Mouse (Mus musculus): ENCODE measurements around the gene Lyg1.

Lyg1 gene

GRCm38 (mm10) chr1:37957659-37958058, at the start of gene Lyg1:
Gene Lyg1 (minus strand): TSS chr1:37957759.
- DNase-seq, result no peak

GRCm38 (mm10) chr1:38006741-38007140, 49.2 kb upstream of the Lyg1 start:
- DNase-seq, result no peak

GRCm38 (mm10) chr1:38003046-38003445, 45.5 kb upstream of the Lyg1 start:
- DNase-seq, result no peak

GRCm38 (mm10) chr1:38001956-38002355, 44.4 kb upstream of the Lyg1 start:
- DNase-seq, result no peak

GRCm38 (mm10) chr1:38000844-38001243, 43.3 kb upstream of the Lyg1 start:
- no peak for DNase-seq

GRCm38 (mm10) chr1:37999552-37999951, 42.0 kb upstream of the Lyg1 start:
- no peak for DNase-seq

- DNase-seq, result peak in 1 of 2 experiments; percentile 67
Observed at GRCm38 (mm10) chr1:37998371-37999199, 41.0 kb upstream of the Lyg1 start.

GRCm38 (mm10) chr1:37997867-37998266, 40.3 kb upstream of the Lyg1 start, which contains the start of the genes Txndc9 and Eif5b:
Gene Txndc9 (minus strand): TSS chr1:37997893.
Gene Eif5b (plus strand): TSS chr1:37998010.
- peak; percentile 95 to 98 for DNase-seq

GRCm38 (mm10) chr1:37996877-37997484, 39.4 kb upstream of the Lyg1 start:
- DNase-seq, result peak; percentile 97 to 98

GRCm38 (mm10) chr1:37996226-37996625, 38.7 kb upstream of the Lyg1 start:
- no peak for DNase-seq

- no peak for DNase-seq
Observed at GRCm38 (mm10) chr1:37987856-37988255, 30.3 kb upstream of the Lyg1 start.

- peak; percentile 58 to 65 for DNase-seq
Observed at GRCm38 (mm10) chr1:37985764-37986323, 28.3 kb upstream of the Lyg1 start.

- no peak for DNase-seq
Observed at GRCm38 (mm10) chr1:37984326-37984725, 26.8 kb upstream of the Lyg1 start.

GRCm38 (mm10) chr1:37977303-37977702, 19.7 kb upstream of the Lyg1 start:
- DNase-seq, result no peak

- DNase-seq, result peak in 1 of 2 experiments; percentile 19
Observed at GRCm38 (mm10) chr1:37976666-37977065, 19.1 kb upstream of the Lyg1 start.

GRCm38 (mm10) chr1:37971520-37971919, 14.0 kb upstream of the Lyg1 start:
- DNase-seq, result no peak

GRCm38 (mm10) chr1:37968746-37969145, 11.2 kb upstream of the Lyg1 start:
- DNase-seq, result no peak

GRCm38 (mm10) chr1:37965571-37965970, 8.0 kb upstream of the Lyg1 start:
- peak; percentile 17 to 24 for DNase-seq

- DNase-seq, result no peak
Observed at GRCm38 (mm10) chr1:37959486-37959885, 1.9 kb upstream of the Lyg1 start.

GRCm38 (mm10) chr1:37958516-37958915, 957 bp upstream of the Lyg1 start:
- DNase-seq, result no peak

- DNase-seq, result peak; percentile 10 to 28
Observed at GRCm38 (mm10) chr1:37956690-37957431, 698 bp downstream of the Lyg1 start.

GRCm38 (mm10) chr1:37955251-37955650, 2.3 kb downstream of the Lyg1 start:
- DNase-seq, result no peak

GRCm38 (mm10) chr1:37954786-37955185, 2.8 kb downstream of the Lyg1 start:
- DNase-seq, result no peak

Data from kidney, postnatal 4 days (tissue).